Mouse (Mus musculus): ENCODE data around the gene Myo9a. TPM values are rescaled to one million over a fixed set of nuclear protein-coding genes. Genes with fewer than 3 reads are reported as not detected.
"Not testable (repeated sequence)": the region's sequence is repeated elsewhere in the genome, so short reads cannot be mapped to it uniquely, and the experiment has no call there.

Gene Myo9a
- total RNA-seq, 2 experiments from 2014 or later: 9.7 to 14.5 TPM

DNA sequence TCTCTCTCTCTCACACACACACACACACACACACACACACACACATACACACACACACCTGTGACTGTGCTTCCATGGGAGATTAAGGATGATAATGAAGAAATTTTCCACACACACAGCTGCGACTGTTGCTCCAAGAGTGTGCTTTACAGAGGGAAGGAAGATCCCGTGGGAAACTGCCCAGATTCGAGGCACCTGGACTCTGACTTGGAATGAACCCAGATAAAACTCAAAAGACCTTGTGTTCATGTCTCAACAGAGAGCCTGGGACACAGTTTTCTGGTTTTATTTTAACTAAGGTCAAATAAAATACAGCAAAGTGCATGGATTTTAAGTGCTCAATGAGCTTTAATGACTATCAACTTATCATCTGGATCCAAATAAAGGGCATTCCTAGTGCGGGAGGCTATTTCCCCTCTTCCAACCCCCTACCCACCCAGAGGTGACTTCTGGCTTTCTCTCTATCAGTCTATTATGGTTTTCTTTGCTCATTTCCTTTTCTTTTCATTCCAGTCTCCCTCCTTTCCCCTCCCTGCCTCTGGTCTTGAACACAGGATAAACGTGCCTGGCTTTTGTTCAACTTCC lies 191.9 kb downstream of the Myo9a start:
- intact Hi-C loops (cut with DNase I; ENCODE audit: low total_unique reads): no loop called here
- DNase-seq: no peak

GRCm38 (mm10) chr9:59943826-59944225 lies 193.1 kb downstream of the Myo9a start:
- no peak for DNase-seq
- intact Hi-C loops (cut with DNase I; ENCODE audit: low total_unique reads): no loop called here

DNA sequence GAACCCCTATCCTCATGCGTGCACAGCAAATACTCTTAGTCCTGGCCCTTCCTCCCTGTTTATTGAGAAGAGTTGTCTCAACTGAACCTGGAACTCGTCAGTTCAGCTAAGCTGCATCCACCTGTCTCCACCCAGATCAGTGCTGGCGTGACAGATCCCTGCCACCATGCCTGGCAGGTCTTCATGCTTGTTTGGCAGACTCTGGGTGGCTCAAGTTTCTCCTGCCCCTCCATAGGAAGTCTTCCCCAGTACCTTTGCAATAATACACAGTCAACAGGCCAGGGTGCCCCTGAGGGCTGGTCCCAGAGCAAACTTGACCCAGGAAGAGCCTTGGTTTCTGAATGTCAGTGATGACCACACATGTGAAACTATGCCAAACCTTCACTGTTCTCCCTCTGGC lies 194.5 kb downstream of the Myo9a start:
- DNase-seq: no peak
- intact Hi-C loops (cut with DNase I; ENCODE audit: low total_unique reads): no loop called here

GRCm38 (mm10) chr9:59947271-59947670 lies 196.6 kb downstream of the Myo9a start:
- intact Hi-C loops (cut with DNase I; ENCODE audit: low total_unique reads): no loop called here
- no peak for DNase-seq

GRCm38 (mm10) chr9:59948226-59948625 lies 197.5 kb downstream of the Myo9a start:
- DNase-seq: no peak

GRCm38 (mm10) chr9:59948691-59949250 lies 198.1 kb downstream of the Myo9a start:
- intact Hi-C loops (cut with DNase I; ENCODE audit: low total_unique reads): no loop called here
- DNase-seq: no peak

More at GRCm38 (mm10) chr9:59948226-59948625, 197.5 kb downstream of the Myo9a start:
- intact Hi-C loops (cut with DNase I; ENCODE audit: low total_unique reads): no loop called here

DNA sequence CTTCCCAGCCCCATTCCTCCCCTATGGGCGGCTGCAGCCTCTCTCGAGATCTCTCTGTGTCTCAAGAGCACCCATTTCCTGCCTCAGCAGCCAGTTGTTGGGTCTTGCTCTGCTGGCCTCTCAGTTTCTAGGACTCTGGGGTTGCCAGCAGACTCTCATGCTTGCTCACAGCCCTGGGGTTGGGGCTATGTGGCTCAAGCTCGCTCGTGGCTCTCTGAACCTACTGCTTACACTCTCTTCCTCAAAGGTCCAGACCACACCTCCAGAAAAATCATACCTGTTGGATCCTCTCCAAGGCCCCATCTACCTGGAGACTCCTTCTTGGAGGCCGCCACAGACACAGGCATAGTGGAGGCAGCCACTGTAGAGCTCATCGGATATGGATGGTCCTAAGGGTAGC lies 198.8 kb downstream of the Myo9a start:
- intact Hi-C loops (cut with DNase I; ENCODE audit: low total_unique reads): no loop called here
- no peak for DNase-seq

DNA sequence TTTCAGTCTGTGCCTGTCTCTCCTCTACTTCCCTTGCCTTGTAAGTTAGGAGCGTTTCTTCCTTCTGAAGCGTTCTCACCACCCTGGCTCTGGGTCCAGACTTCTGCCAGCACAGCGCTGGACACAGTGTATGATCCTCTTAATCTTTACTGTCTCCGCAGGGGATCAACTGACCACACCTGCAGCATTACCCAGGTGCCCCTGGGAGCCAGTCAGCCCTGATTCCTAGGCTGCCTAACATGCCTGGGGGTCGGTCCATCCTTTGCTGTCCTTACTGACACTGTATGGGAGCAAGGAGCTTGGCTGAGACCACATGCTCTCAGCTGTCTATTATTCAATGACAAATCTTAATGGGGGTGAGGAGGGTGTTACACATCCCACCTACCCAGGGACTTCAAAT lies 199.3 kb downstream of the Myo9a start:
- no peak for DNase-seq
- intact Hi-C loops (cut with DNase I; ENCODE audit: low total_unique reads): no loop called here

DNA sequence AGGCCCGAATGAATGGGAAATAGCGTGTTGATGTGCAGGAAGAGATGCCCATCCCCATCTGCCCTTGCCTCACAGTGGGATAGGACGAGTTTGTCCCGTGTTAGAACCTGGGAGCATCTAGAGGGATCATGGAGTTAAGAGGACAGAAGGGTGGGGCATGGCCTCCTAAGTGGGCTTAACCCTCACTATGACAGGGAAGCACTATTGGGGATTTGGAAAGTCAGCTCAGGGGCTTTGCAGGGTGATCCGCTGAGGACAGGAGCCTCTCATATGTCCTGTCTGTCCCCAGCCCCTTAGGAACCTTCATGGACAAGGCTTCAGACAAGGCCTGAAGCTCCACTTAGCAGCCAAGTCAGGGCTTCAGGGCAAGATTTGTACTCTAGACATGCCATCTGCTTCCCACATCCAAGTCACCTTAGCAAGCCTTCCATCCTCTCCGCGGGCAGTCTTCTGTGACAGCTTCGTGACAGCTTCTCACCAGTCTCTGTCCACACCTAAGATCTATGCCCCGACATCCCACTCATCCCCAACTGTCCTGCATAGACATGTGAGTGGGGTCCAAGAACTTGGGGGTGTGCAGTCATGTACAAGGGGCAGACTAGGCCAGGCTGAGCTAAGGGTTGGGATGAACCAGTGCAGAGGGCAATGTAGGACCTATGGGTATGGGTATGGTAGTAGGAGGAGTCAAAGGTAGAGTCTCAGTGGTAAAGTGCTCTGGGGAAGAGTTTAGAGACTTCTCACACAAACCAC lies 200.5 kb downstream of the Myo9a start:
- DNase-seq: no peak
- intact Hi-C loops (cut with DNase I; ENCODE audit: low total_unique reads): no loop called here

DNA sequence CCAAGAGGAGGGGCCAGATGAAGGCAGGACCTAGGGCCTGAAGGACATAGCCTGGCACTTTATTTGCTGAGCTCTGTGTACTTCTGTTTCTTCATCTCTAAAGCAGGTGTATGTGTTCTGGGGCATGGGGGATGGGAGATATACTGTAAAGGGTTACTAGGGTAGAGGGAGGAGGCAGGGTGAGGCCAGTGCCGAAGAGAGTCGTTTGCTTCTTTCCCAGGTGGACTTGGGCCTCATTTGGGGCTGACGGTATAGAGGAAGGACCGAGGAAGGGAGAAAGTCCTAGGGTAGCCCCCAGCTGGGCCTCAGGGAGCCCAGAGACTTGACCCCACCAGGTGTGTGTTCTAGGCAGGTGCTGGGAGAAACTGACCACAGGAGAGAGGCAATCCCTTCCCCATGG lies 201.2 kb downstream of the Myo9a start:
- intact Hi-C loops (cut with DNase I; ENCODE audit: low total_unique reads): no loop called here
- no peak for DNase-seq

GRCm38 (mm10) chr9:59952515-59953070 lies 201.9 kb downstream of the Myo9a start:
- intact Hi-C loops (cut with DNase I; ENCODE audit: low total_unique reads): no loop called here
- no peak for DNase-seq

DNA sequence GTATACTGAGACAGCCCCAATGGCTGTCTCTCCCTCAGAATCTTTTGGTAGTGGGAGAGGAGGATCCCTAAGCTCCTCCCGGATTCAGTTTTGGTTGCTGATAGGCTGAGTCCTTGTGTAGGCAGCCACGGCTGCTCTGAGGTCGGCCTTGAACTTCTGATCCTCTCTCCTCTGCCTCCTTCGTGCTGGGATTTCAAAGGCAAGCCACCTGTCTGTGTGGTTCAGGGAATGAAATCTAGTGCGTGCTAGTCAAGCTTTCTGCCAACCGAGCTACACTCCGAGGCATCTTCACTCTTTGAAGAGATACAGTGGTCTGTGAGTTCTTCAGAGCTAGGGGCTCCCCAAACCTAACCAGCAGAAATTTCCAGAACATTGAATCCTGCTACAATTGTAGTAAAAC lies 202.9 kb downstream of the Myo9a start:
- DNase-seq: no peak
- intact Hi-C loops (cut with DNase I; ENCODE audit: low total_unique reads): no loop called here

- intact Hi-C loops (cut with DNase I; ENCODE audit: low total_unique reads): no loop called here
Observed at GRCm38 (mm10) chr9:59955199-59955598, 204.5 kb downstream of the Myo9a start.

DNA sequence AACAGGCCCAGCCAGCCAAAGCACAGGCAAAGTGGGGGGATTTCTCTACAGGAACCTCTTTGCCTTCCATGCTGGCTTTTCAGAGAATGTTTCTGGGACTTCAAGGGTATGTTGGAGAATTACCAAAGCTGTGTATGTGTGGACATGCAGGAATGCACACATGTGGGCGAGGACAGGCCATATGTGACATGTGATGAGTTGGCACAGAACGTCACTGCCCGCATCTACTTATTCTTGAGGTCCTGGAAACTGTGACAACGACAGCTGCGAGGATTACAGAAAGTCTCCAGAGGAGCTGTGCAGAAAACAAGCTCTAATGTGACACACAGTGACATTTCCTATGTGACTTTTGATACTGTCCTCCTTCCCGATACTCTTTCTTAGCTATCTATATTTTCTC lies 205.0 kb downstream of the Myo9a start:
- no peak for DNase-seq
- intact Hi-C loops (cut with DNase I; ENCODE audit: low total_unique reads): no loop called here

More at GRCm38 (mm10) chr9:59955199-59955598, 204.5 kb downstream of the Myo9a start:
- DNase-seq: no peak

GRCm38 (mm10) chr9:59956496-59956895 lies 205.8 kb downstream of the Myo9a start:
- intact Hi-C loops (cut with DNase I; ENCODE audit: low total_unique reads): no loop called here

GRCm38 (mm10) chr9:59958115-59958514 lies 207.4 kb downstream of the Myo9a start:
- intact Hi-C loops (cut with DNase I; ENCODE audit: low total_unique reads): not testable (repeated sequence)

More at GRCm38 (mm10) chr9:59956496-59956895, 205.8 kb downstream of the Myo9a start:
- no peak for DNase-seq

DNA sequence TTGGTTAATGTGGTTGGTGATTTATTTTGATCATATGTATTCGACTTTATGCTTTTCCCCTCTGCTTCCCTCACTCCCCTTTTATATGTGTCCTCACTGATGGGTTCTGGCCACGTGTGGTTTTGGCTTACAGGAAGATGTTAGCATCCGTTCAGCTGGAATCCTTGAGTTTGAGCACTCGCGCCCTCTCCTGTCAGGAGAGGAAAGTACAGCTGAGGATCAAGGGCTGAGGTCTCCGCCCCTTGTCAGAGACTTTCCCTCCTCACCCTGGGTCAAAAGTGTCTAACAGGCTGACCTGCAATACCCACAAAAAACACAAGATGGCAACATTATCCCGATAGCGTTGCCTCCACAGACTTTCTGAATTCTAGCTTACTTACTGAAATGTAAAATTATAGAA lies 208.6 kb downstream of the Myo9a start:
- DNase-seq: peak; percentile 82
- intact Hi-C loops (cut with DNase I; ENCODE audit: low total_unique reads): no loop called here

More at GRCm38 (mm10) chr9:59958115-59958514, 207.4 kb downstream of the Myo9a start:
- not testable (repeated sequence) for DNase-seq

- no peak for DNase-seq
- intact Hi-C loops (cut with DNase I; ENCODE audit: low total_unique reads): loop anchor here (10.0 kb wide), 2 partner anchors 236 to 274 kb away; no protein-coding TSS in a partner anchor
Observed at GRCm38 (mm10) chr9:59960559-59960958, 209.9 kb downstream of the Myo9a start, which contains the start of gene Nr2e3. Gene Nr2e3, minus strand, starts transcription at chr9:59960659.

DNA sequence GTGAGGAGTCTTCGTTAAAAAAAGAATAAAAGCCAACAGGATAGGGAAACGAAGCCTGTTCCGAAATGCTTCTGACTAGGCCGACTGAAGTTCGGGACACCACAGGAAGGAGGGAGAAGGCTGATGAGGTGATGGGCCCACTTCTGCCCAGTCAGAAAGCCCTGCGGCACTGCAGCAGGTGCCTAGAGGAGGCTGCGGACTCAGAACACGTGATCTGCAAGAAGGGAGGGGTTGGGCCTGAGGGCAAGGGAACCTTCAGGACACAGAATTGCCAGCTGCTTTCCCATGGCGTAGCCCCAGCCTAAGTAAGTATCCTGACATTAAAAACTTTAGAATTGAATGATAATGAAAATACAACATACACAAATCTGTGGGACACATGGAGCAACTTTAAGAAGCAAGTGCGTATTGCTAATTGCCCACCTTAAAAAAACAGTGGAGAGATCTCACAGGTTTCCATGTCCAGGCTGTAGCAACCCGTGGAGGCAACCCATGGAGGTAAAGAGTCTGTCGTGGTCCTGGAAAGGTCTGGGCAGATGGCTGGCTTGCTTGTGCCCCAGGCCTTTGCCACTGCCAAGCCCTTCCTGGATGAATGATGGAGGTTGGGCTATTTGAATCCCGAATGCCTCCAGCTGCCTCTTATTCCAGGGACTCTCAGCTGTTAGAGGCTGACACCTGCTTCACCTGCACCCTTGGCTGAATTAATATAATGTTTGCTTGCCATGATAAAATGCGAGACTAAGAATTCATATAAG lies 210.7 kb downstream of the Myo9a start:
- intact Hi-C loops (cut with DNase I; ENCODE audit: low total_unique reads): loop anchor here (10.0 kb wide), 2 partner anchors 237 to 273 kb away; no protein-coding TSS in a partner anchor

More for the DNA sequence above, 210.7 kb downstream of the Myo9a start:
- DNase-seq: no peak

All from gastrocnemius, postnatal 14 days (tissue).